Mouse (Mus musculus): ENCODE results near the gene Csrp3.

DNA sequence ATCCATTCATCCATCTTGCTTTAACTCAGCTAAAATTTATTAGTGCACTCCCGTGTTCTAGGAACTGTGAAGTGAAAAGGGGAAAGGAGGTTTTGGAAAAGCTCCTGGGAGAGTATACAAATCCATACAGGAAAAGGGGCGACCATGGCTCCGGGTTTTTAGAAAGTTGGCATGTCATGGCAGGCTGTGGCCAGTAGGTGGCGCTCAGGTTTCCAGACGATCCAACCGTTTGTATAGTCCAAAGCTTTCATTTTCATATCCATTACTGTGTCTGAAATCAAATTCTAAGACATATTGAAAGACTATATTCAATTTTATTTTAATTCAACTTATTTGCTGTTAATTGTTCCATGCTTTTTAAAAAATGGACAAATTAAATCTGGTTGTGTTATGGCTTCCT is 46.3 kb upstream of the Csrp3 start:
- TF ChIP-seq POLR2A (IDR thresholded peaks at IDR 0.05; ENCODE audit: extremely low read depth, insufficient read depth, low read length): no peak
- TF ChIP-seq CTCF (IDR thresholded peaks at IDR 0.05; ENCODE audit: low read depth, low read length): peak; percentile 87

All from liver, adult 2 months (tissue).